Mouse (Mus musculus): ENCODE results near the gene Ehd1.
"Not testable (repeated sequence)": the region's sequence is repeated elsewhere in the genome, so short reads cannot be mapped to it uniquely, and the experiment has no call there.

The Ehd1 gene

DNA sequence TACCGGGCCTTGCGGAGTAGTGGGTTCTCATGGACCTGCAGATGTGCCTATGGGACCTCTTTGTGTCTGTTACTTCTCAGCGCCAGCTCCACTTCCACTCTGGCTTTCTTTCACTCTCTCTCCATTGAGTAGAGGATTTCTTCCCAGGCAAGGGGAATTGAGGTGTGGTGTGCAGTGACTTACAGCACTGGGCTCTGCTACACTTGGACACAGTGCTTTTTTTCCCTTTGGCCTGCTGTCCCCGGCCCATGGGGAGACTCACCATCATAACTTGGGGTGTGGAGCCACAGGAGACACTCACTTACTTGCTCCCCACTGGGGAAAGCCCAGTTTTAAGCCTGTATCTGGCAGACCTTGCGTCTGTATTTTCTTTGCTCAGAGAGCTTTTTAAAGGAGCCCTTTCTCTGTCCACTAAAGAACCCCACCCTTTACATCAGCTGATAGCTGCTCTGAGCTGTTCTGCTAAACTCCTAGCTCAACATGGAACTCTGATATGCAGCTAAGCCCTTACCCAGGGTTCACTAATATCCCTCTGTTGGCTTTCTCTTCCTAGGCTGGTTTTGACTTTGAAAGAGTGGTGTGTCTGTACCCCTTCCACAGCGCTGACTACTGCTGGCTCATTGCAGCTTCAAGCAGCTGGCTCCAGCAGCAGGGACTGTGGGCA is 3.1 kb downstream of the Ehd1 start:
- DNase-seq (ENCODE audit: low spot score), result no peak

DNA sequence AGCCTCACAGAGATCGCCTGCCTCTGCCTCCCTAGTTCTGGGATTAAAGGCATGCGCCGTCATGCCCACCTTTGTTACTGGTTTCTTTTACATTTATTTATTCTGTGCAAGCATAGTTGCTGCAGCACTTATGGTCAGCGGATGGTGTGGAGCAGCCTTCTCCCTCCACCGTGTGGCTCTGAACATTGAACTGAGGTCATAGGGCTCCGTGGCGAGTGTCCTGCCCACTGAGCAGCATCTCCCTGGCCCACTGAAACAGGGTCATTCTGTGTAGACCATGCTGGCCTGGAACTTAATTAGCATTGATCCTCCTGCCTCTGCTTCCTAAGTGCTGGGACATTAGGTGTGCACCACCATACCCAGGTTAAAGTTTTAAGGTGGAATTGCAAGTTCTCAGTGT is 4.0 kb downstream of the Ehd1 start:
- no peak for DNase-seq (ENCODE audit: low spot score)

DNA sequence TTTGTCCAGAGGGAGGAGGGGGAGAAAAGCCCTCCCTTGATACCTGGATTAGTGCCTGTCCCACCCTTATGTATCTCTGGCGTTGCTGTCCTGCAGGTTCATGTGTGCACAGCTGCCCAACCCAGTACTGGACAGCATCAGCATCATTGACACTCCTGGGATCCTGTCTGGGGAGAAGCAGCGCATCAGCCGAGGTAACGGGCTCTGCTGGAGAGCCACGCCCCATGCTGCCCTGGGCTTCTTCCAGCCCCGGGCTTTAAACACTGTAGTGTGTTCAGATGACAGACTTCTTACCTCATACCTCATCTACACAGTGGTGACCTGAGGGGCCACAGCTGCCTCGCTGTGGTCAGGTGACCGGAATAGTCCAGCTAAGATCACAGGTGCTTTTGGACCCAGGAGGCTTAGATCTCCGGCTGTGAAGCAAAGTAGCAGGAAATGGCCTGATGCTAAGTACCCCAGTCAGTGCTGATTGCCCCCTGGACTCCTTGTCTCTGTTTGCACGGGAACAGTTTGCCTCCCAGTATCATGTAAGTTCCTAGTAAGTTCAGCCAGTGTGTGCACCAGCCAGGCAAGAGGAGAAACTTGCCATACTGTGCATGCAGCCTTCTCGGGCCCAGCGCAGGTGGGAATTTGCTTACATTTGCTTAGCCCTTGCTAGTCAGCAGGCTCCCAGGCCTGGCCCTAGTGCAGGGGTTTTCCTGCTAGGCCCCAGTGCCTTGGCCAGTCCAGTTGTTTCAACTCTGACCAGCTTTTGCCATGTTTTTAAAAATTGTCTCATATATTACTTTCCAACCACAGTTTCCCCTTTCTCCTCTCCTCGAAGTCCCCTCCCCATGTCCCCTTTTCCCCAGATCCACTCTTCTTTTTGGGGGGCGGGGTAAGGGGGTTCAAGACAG is 4.8 kb downstream of the Ehd1 start:
- DNase-seq (ENCODE audit: low spot score), result no peak

DNA sequence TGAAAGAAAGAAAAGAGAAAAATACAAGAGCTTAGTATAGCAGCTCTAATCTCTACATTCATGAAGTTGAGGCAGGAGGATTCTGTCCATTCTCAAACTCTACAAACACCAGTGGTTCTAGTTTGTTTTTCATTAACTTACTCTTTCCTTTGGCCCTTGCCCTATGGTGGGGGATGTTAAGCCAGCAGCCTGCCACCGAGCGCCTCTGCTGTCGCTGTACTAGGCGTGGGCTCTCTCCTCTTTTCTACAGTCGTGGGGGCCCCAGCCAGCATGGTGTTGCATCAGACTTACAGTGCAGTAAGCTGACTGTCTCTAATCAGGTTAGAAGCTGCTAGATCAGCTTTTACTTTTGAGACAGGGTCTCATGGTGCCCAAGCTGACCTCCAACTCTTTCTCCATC is 6.5 kb downstream of the Ehd1 start:
- no peak for DNase-seq (ENCODE audit: low spot score)

DNA sequence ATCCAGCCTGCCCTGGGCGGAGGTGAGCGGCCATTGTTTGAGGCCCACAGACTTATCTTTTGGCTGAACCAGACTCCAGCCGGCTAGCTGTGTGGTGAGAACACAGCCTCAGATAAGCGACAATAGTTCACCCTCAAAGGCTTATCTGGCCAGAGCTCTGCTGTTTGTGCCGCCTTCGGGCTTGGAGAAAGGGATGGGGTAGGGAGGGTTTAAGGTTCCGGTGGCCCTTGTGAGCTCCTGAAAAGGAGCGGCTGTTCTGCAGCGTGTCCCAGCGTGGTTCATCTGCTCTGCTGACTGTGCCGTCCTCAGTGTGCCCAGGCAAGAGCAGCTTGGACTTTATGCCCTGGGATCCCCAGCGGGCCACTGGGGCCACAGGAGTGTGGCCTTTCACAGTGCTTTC is 8.0 kb downstream of the Ehd1 start:
- DNase-seq (ENCODE audit: low spot score), result no peak

DNA sequence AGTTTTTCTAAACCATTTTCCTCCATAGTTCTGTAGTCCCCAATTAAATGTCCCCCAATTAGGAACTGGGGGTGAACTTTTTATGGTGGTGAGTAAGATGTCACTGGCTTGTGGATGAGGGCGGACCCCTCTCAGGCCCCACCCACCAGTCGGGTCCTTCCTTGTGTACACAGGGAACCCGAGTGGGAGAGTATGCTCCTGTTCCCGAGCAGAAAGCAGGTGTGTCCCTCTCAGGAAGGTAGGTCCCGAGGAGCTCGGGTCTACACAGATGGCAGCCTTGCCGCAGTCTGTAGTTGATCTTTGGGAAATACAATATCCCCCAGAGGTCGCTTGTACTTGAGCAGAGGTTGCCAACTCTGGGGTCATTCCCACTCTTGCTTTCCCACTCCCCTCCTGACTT is 8.7 kb downstream of the Ehd1 start:
- DNase-seq (ENCODE audit: low spot score), result no peak

DNA sequence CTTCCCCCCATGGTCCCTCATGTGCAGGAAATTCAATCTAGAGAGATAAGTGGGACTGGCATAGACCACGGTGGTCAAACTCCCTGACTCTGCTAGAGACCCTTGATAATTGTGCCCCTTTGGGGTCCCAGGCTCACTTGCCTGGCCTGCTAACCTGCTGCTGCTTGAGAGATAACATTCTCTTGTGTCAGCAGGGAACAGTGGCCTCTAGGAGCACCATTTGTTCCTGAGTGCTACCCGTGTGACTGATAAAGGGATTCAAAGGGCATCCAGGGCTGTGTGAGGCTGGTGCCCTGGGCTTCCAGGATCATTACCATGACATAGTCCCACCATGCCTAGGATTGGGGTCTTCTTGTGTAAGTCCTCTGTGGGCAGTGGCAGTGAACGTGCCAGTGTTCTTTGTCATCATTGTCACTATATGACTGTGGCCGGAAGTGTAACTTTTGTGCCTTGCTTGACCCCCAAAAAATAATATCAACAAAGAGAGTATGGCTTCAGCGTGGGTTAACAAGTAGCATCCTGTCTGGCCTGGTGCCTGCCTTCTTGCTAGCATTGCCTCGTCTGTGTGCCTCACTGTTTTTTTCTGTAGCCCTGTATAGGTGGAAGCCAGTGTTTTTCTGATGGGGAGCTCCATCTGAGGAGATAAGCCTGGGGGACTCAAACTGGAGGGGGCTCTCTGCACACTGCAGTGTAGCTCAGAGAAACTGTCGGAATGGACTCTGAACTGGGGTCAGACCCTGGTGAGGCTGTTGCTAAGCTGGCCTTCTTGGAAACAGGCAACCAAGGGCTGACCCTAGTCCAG is 9.3 kb downstream of the Ehd1 start:
- DNase-seq (ENCODE audit: low spot score), result no peak

DNA sequence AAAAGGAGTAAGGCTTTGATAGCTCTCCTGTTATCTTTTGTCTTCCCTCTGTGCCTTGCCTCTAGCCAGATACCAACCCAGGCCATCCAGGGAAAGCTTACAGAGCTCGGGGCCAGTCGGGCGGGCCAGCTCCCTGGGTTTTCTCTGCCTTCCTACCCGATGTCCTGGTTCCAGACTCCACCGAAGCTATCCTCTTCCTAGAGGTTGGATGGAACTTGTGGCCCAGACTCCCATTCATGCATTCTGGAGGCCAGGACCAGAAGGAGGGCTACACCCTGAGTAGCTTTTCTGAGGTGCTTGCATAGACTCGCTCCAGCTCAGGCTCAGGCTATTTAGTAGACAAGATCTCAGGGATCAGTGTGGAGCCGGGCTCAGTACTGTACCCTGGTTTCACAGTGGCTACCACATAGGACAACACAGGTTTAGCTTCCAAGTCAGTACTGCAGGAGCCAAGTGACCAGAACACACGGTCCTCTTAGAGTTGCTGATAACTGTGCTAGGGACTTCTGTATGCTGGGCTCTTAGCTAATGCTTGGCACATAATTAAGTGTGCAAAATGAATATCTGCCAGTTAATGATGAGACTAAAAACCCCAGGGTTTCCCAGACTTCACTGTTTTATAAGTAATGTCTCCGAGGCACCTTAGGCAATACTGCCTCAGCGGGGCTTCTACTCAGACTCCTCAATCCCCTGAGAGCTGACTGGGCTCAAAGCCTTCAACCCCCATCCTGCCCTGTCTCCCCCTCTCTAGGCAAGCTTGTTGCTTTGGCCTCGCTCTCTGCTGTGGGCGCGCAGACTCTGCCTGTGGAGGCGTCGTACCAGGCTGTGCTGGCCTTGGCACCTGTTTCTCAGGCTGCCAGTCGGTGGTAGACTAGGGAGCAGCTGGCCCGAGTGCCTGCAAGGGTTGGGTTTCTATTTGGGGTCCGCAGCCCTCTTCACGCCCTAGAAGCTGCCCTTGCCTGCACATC is 10.2 kb downstream of the Ehd1 start:
- no peak for DNase-seq (ENCODE audit: low spot score)

DNA sequence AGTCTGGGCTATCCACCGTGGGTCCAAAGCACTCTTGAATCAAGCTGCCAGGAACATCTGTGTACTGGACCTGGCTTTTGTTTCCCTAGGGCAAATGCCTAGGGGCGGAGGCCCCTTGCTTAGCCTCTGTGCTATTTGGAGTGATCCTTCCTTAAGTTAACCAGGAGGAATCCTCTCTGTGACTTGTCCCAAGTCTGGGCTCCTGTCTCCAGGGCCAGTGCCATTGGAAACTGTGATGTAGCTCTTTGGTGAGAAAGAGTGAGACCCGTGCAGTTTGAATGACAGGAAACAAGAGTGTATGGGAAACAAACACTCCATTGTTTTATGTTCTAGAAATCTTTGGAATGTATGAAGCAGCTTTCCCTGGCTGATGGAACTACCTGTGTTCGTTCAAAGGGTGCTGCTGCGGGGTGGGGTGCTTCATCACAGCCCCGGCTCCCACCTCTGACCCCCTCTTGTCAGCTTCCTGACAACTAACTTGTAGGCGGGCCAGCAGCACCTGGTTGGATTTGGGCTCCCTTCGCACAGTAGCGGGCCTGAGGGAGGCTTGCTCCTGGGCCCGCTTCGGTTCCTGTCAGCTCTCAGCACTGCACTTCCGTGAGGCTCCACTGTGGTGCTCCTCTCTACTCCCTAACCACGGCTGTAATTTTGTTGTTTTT is 11.8 kb downstream of the Ehd1 start:
- DNase-seq (ENCODE audit: low spot score), result no peak

DNA sequence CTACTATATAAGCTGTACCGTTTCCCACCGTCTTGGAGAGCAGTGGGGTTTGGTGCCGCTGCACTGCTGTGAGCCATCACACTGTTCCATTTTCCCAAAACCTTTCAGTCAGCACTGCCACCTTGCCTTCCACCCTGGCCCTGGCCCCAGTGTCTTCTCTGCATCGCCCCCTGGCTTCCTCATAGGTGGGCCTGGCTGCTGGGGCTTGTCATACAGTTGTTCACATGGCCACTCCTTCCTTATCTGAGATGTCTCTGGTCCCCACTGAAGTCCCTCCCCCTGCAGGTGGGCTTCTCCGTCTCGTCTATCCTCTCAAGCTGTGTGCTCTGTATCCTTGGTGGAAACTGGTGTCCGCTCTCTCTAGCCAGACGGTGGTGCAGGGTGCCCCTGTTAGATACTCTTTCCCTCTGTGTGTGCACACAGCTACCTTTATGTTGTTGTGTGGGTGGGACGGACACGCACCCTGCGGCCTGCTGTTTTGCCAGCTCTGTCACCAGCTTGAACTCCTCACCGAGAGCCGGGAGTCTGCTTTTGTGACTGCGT is 13.2 kb downstream of the Ehd1 start:
- DNase-seq (ENCODE audit: low spot score), result no peak

DNA sequence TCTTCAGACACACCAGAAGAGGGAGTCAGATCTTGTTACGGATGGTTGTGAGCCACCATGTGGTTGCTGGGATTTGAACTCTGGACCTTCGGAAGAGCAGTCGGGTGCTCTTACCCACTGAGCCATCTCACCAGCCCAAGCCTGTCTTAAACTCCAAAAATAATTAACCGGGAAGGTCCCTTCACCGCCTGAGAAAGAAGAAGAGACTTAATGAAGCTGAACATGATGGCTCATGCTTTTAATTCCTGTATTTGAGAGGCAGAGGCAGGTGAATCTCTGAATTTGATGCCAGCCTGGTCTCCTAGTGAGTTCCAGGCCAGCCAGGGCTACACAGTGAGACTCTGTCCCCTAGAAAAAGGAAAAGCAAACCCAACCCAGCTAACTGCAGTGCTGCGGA is 14.2 kb downstream of the Ehd1 start:
- not testable (repeated sequence) for DNase-seq (ENCODE audit: low spot score)

DNA sequence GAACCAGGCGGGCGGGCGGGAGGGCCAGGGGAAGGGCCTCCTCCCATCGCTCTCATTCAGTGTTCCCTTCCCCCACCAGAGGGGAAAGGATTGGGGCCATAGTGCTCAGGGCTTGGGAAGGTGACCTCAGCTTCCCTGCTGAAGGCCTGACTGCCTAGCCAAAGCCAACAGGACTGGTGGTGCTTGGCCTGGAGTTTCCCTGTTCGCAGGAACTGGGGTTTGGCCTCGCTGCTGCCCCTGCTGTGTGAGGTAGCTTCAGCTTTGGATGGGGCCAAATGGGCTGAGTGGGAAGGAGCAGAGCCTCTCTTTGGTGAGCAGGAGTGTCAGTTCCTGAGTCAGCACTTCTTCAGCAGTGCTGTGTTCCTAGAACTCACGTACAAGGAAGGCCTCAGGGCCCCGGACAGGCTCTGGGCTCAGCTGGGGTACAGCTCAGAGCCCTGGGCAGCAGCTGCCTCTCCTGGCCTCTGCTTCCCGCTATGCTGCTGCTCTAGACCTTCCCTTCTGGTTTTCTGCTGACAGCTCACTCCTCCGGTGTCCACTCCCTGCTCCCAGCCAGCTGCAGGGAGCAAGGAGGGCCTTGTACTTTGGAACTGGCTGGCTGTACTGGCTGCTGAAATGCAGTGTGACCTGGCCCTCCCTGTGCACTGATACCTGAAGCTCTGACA is 14.7 kb downstream of the Ehd1 start:
- DNase-seq (ENCODE audit: low spot score), result no peak

DNA sequence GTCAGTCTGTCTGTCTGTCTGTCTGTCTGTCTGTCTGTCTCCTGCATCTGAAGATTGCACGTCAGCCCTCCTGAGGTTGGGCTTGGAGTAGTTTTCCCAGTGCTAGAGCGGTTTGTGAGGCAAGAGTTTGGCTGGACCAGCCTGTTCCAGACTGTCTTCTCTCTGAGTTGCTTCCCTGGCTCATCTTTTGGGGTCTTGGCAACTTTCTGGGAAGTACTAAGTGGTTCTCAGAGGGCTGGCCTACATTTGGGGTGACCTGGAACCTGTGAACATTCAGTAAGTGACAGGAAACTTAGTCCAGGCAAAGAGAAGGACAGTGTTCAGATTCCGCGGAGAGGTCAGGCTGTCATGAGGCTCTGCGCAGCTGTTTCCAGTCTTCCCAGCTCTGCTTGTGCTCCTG is 15.7 kb downstream of the Ehd1 start:
- no peak for DNase-seq (ENCODE audit: low spot score)

DNA sequence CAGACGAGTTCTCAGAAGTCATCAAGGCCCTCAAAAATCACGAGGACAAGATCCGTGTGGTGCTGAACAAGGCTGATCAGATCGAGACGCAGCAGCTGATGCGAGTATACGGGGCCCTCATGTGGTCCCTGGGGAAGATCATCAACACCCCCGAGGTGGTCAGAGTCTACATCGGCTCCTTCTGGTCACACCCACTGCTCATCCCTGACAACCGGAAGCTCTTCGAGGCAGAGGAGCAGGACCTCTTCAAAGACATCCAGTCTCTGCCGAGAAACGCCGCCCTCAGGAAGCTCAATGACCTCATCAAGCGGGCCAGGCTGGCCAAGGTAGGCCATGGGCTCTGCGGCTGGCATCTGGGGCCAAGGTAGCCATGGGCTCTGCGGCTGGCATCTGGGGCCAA is 17.8 kb downstream of the Ehd1 start:
- no peak for DNase-seq (ENCODE audit: low spot score)

DNA sequence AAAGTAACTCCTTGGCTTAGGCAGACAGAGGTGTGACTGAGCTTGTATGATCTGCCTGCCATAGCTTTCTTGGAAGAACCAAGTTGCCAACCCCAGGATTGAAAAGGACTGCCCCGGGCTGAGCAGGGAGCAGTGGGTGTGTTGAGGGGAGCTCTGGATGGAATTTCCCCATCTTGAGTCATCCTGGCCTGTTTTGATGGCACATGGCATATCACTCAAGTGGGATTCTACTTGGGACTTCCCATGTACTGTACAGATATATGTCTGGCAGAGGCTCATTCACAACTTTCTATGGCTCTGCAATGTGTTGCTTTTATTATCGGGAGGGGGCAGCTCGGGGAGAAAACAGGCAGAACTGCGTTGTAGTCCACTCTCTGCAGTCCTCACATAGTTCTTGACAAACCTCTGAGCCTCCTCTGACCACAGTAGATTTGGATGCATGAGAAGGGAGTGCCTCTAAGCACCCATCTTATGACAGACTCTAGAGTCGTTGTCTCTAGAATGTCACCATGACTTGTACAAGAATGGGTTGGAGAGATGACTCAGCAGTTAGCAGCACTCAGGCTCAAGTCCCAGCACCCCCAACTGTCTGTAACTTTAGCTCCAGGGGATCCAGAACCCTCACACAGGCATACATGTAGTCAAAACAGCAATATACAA is 20.2 kb downstream of the Ehd1 start:
- DNase-seq (ENCODE audit: low spot score), result no peak

DNA sequence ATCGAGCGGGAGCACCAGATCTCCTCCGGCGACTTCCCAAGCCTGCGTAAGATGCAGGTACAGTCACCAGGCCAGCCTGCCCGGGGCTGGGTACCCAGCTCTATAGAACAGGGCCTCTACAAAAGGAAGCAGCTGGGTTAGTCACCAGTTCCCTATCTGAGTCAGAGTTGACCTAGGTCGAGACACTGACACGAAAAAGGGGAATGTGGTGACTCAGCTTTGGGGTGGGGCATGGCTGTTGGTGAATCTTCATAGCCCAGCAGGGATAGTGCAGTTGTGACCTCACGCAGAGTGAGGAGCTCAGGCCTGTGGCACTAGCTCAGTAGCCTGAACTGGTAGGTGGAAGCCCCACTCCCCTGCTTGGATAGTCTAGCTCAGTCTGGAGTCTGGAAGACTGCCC is 21.1 kb downstream of the Ehd1 start:
- no peak for DNase-seq (ENCODE audit: low spot score)

DNA sequence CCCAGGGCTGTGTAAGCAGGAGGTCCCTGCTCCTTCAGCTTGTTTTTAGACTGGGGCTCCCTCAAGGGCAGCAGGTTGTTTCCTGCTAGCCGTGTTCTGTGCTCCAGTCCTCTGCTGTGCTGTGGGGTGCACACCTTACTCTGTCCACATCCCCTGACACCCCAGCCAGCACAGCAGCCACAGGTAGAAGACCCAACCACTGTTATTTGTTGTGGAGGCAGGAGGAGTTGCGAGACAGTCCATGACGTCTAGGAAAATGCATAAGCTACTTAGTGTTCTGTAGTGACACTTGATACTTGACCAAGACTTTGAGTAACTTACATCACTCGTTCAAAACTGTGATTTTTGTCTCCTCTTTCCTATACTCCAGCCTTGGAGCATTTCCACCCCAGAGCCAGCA is 22.5 kb downstream of the Ehd1 start:
- DNase-seq (ENCODE audit: low spot score), result no peak

DNA sequence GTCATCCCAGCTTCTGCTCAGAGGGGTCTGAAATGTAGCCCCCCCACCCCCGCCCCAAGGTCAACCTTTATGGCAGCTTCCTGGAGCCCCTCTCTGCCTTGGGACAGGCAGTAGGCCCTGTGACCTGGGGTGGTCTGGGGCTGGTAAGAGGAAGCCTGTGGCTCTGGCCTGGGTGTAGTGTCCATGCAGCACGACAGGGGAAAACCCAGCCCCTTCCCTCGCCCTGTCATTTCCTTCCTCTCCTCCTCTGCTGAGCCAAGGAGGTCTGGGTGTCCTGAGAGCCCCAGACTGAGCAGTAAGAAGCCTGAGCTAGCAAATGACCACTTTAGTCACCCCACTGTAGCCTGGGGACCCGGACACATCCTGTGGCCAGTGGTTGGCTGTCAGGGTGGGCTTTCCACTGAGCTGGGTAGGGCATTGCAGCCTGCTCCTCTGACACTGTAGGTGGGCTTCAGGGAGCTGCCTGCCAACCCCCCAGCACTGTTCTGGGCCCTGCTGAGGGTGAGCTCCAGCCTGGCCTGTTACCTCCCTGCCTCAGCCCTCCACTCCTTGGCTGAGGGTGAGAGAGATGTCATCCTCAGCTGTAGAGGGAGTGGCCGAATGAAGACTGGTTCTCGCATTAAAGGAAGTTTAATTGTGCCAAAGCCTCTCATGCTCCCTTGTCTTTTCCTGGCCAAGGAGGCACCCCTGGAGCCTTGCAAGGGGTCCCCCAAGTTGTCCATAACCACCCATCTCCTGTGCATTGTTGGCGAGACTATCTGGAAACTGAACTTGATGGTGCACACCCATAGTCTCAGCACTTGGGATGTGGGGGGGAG is 23.1 kb downstream of the Ehd1 start:
- DNase-seq (ENCODE audit: low spot score), result no peak

DNA sequence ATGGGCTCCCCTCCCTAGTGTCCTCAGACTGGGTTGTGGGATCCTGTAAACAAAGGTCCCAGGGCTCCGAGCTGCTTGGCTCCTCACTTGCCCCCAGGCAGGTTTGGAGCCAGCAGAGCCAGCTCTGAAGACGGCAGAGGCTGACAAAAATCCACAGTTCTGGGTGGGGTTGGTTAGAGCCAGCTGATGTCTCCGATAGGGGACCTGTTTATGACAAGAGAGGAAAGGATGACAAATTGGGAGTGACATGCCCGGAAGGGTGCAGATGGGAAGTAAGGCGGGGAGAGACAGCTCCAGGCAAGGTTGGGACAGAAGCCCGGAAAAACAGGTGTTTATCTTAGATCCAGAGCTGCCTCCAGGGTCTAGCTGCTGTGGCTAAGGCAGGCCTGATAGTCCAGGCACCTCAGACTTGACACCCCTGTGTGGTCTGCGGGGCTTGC is 23.9 kb downstream of the Ehd1 start:
- no peak for DNase-seq (ENCODE audit: low spot score)

Data from embryo, embryonic 10 days (tissue).